Mouse (Mus musculus): ENCODE results near the gene Dysf. TPM values are rescaled to one million over a fixed set of nuclear protein-coding genes. Genes with fewer than 3 reads are reported as not detected.

Gene Dysf
- polyA plus RNA-seq, 1 experiment: 7.8 TPM

GRCm38 (mm10) chr6:84105148-84106022, 97.0 kb downstream of the Dysf start:
- no peak overlapping the region for H3K27ac ChIP-seq (ENCODE audit: insufficient read depth, low read length)
- H3K4me1 ChIP-seq (ENCODE audit: control insufficient read depth, insufficient read depth, insufficient read length): no peaks in the 10 kb centered on the region
- H3K4me3 ChIP-seq (ENCODE audit: extremely low read depth, insufficient read depth, insufficient read length): no peak overlapping the region
- H3K36me3 ChIP-seq (ENCODE audit: control insufficient read depth, insufficient read depth, low read length): no peaks in the 10 kb centered on the region
- TF ChIP-seq POLR2A (IDR thresholded peaks at IDR 0.05; ENCODE audit: low read depth, low read length) (no peak), CTCF (IDR thresholded peaks at IDR 0.05; ENCODE audit: extremely low read depth, insufficient read depth, insufficient read length, insufficient replicate concordance) (no peak)
- DNase-seq (ENCODE audit: low read depth in 1 of 2, low spot score in 2 of 2): no peak
- H3K27me3 ChIP-seq (ENCODE audit: control insufficient read depth, insufficient read depth, low read length): peaks cover 2% of the 10 kb centered on the region
- WGBS: 9% methylated on average over 40 of the region's 40 CpGs

- WGBS: 40% methylated on average over 12 of the region's 12 CpGs
- H3K36me3 ChIP-seq (ENCODE audit: control insufficient read depth, insufficient read depth, low read length): no peaks in the 10 kb centered on the region
- no peak overlapping the region for H3K27ac ChIP-seq (ENCODE audit: insufficient read depth, low read length)
- peaks cover 2% of the 10 kb centered on the region for H3K27me3 ChIP-seq (ENCODE audit: control insufficient read depth, insufficient read depth, low read length)
- TF ChIP-seq POLR2A (IDR thresholded peaks at IDR 0.05; ENCODE audit: low read depth, low read length): no peak
- TF ChIP-seq CTCF (IDR thresholded peaks at IDR 0.05; ENCODE audit: extremely low read depth, insufficient read depth, insufficient read length, insufficient replicate concordance): no peak
- H3K4me3 ChIP-seq (ENCODE audit: extremely low read depth, insufficient read depth, insufficient read length): no peak overlapping the region
- H3K4me1 ChIP-seq (ENCODE audit: control insufficient read depth, insufficient read depth, insufficient read length): no peaks in the 10 kb centered on the region
- no peak for DNase-seq (ENCODE audit: low read depth in 1 of 2, low spot score in 2 of 2)
These were observed 97.7 kb downstream of the Dysf start for GRCm38 (mm10) chr6:84106082-84106481.

- Histone ChIP-seq H3K27ac (ENCODE audit: insufficient read depth, low read length) (no peak overlapping the region), H3K4me1 (ENCODE audit: control insufficient read depth, insufficient read depth, insufficient read length) (no peaks in the 10 kb centered on the region), H3K36me3 (ENCODE audit: control insufficient read depth, insufficient read depth, low read length) (no peaks in the 10 kb centered on the region), H3K4me3 (ENCODE audit: extremely low read depth, insufficient read depth, insufficient read length) (no peak overlapping the region), H3K27me3 (ENCODE audit: control insufficient read depth, insufficient read depth, low read length) (peaks cover 2% of the 10 kb centered on the region)
- no peak for DNase-seq (ENCODE audit: low read depth in 1 of 2, low spot score in 2 of 2)
- WGBS: 70% methylated on average over 6 of the region's 6 CpGs
- TF ChIP-seq POLR2A (IDR thresholded peaks at IDR 0.05; ENCODE audit: low read depth, low read length) (no peak), CTCF (IDR thresholded peaks at IDR 0.05; ENCODE audit: extremely low read depth, insufficient read depth, insufficient read length, insufficient replicate concordance) (no peak)
These were observed 102.0 kb downstream of the Dysf start for GRCm38 (mm10) chr6:84110377-84110776.

- Histone ChIP-seq H3K4me3 (ENCODE audit: extremely low read depth, insufficient read depth, insufficient read length) (no peak overlapping the region), H3K36me3 (ENCODE audit: control insufficient read depth, insufficient read depth, low read length) (no peaks in the 10 kb centered on the region), H3K27ac (ENCODE audit: insufficient read depth, low read length) (no peak overlapping the region), H3K4me1 (ENCODE audit: control insufficient read depth, insufficient read depth, insufficient read length) (no peaks in the 10 kb centered on the region), H3K27me3 (ENCODE audit: control insufficient read depth, insufficient read depth, low read length) (no peaks in the 10 kb centered on the region)
- DNase-seq (ENCODE audit: low read depth in 1 of 2, low spot score in 2 of 2): no peak
- no peak for TF ChIP-seq POLR2A (IDR thresholded peaks at IDR 0.05; ENCODE audit: low read depth, low read length)
- no peak for TF ChIP-seq CTCF (IDR thresholded peaks at IDR 0.05; ENCODE audit: extremely low read depth, insufficient read depth, insufficient read length, insufficient replicate concordance)
- WGBS: 81% methylated on average over 11 of the region's 11 CpGs
These were observed 102.7 kb downstream of the Dysf start for GRCm38 (mm10) chr6:84111106-84111505.

GRCm38 (mm10) chr6:84119731-84120530, 111.5 kb downstream of the Dysf start:
- WGBS: 89% methylated on average over 24 of the region's 24 CpGs
- H3K27me3 ChIP-seq (ENCODE audit: control insufficient read depth, insufficient read depth, low read length): no peaks in the 10 kb centered on the region
- no peaks in the 10 kb centered on the region for H3K36me3 ChIP-seq (ENCODE audit: control insufficient read depth, insufficient read depth, low read length)
- DNase-seq (ENCODE audit: low read depth in 1 of 2, low spot score in 2 of 2): no peak
- 0 out of 2 replicates have a peak, but pooled peaks cover 1% of the 10 kb centered on the region for H3K4me1 ChIP-seq (ENCODE audit: control insufficient read depth, insufficient read depth, insufficient read length)
- no peak for TF ChIP-seq CTCF (IDR thresholded peaks at IDR 0.05; ENCODE audit: extremely low read depth, insufficient read depth, insufficient read length, insufficient replicate concordance)
- no peak for TF ChIP-seq POLR2A (IDR thresholded peaks at IDR 0.05; ENCODE audit: low read depth, low read length)
- no peak overlapping the region for H3K4me3 ChIP-seq (ENCODE audit: extremely low read depth, insufficient read depth, insufficient read length)
- no peak overlapping the region for H3K27ac ChIP-seq (ENCODE audit: insufficient read depth, low read length)

GRCm38 (mm10) chr6:84124609-84125008, 116.2 kb downstream of the Dysf start:
- no peaks in the 10 kb centered on the region for H3K36me3 ChIP-seq (ENCODE audit: control insufficient read depth, insufficient read depth, low read length)
- 0 out of 2 replicates have a peak, but pooled peaks cover 1% of the 10 kb centered on the region for H3K4me1 ChIP-seq (ENCODE audit: control insufficient read depth, insufficient read depth, insufficient read length)
- H3K4me3 ChIP-seq (ENCODE audit: extremely low read depth, insufficient read depth, insufficient read length): no peak overlapping the region
- DNase-seq (ENCODE audit: low read depth in 1 of 2, low spot score in 2 of 2): no peak
- TF ChIP-seq POLR2A (IDR thresholded peaks at IDR 0.05; ENCODE audit: low read depth, low read length) (no peak), CTCF (IDR thresholded peaks at IDR 0.05; ENCODE audit: extremely low read depth, insufficient read depth, insufficient read length, insufficient replicate concordance) (no peak)
- no peaks in the 10 kb centered on the region for H3K27me3 ChIP-seq (ENCODE audit: control insufficient read depth, insufficient read depth, low read length)
- H3K27ac ChIP-seq (ENCODE audit: insufficient read depth, low read length): no peak overlapping the region
- WGBS: 94% methylated on average over 9 of the region's 9 CpGs
